Mouse (Mus musculus) megakaryocyte, embryonic 14.5 days (primary cell): ENCODE results near the gene Gm17409.

Source experiments
- FLI1 ChIP-seq: IDR thresholded peaks from 2 replicates; pipeline ENCODE4 v1.6.1; 2012; ENCODE audit warnings: low read length, inconsistent platforms, mixed read lengths
- GATA1 ChIP-seq: IDR thresholded peaks from 3 replicates; pipeline ENCODE4 v1.6.1; 2012; ENCODE audit warnings: mixed read lengths, low read length, inconsistent platforms, borderline replicate concordance

GRCm38 (mm10) chr2:58487279-58487560 lies 17.3 kb downstream of the Gm17409 start:
- TF ChIP-seq GATA1 (no peak), FLI1 (no peak)
